Mouse (Mus musculus): Measurements from ENCODE around the gene Tspan12. TPM values are rescaled to one million over a fixed set of nuclear protein-coding genes. Genes with fewer than 3 reads are reported as not detected.
A peak's percentile ranks its signal among the peaks of the same experiment; 100 is the strongest.

Tspan12 gene
- polyA plus RNA-seq, 1 experiment from 2014 or later, result 23.3 TPM

GRCm38 (mm10) chr6:21851596-21852343, 545 bp downstream of the Tspan12 start:
- H3K9ac ChIP-seq, result peak overlapping the region; percentile 71
- H3K27ac ChIP-seq, result peak overlapping the region; percentile 63
- H3K4me1 ChIP-seq (replicated peaks), result peaks cover 10% of the 10 kb centered on the region
- ATAC-seq (ENCODE audit: low read depth) (peak; percentile 56), DNase-seq (peak; percentile 27)
- WGBS (ENCODE audit: insufficient replicate concordance), result under 1% methylated on average over 62 of the region's 62 CpGs
- peak overlapping the region; percentile 65 for H3K4me3 ChIP-seq (replicated peaks)
- H3K27me3 ChIP-seq, result peaks cover 16% of the 10 kb centered on the region
- H3K36me3 ChIP-seq, result no peaks in the 10 kb centered on the region
- peak overlapping the region; percentile 87 for H3K4me2 ChIP-seq
- no peaks in the 10 kb centered on the region for H3K9me3 ChIP-seq (replicated peaks)

- H3K4me2 ChIP-seq, result peak overlapping the region; percentile 87
- H3K9me3 ChIP-seq (replicated peaks), result no peaks in the 10 kb centered on the region
- H3K36me3 ChIP-seq, result no peaks in the 10 kb centered on the region
- WGBS (ENCODE audit: insufficient replicate concordance), result 0% methylated on average over 5 of the region's 5 CpGs
- H3K4me1 ChIP-seq (replicated peaks), result peaks cover 10% of the 10 kb centered on the region
- H3K4me3 ChIP-seq (replicated peaks), result peak overlapping the region; percentile 65
- DNase-seq (no peak), ATAC-seq (ENCODE audit: low read depth) (peak; percentile 65)
- H3K27ac ChIP-seq, result peak overlapping the region; percentile 63
- H3K9ac ChIP-seq, result peak overlapping the region; percentile 71
- H3K27me3 ChIP-seq, result peaks cover 16% of the 10 kb centered on the region
Measured at GRCm38 (mm10) chr6:21851346-21851595, 1.0 kb downstream of the Tspan12 start.

- peak; percentile 65 for ATAC-seq (ENCODE audit: low read depth)
- H3K4me1 ChIP-seq (replicated peaks), result peaks cover 10% of the 10 kb centered on the region
- peak; percentile 18 for DNase-seq
- peak overlapping the region; percentile 65 for H3K4me3 ChIP-seq (replicated peaks)
- no peaks in the 10 kb centered on the region for H3K9me3 ChIP-seq (replicated peaks)
- peak overlapping the region; percentile 63 for H3K27ac ChIP-seq
- H3K4me2 ChIP-seq, result peak overlapping the region; percentile 87
- 10% methylated on average over 21 of the region's 21 CpGs for WGBS (ENCODE audit: insufficient replicate concordance)
- H3K27me3 ChIP-seq, result peaks cover 16% of the 10 kb centered on the region
- H3K36me3 ChIP-seq, result no peaks in the 10 kb centered on the region
- H3K9ac ChIP-seq, result peak overlapping the region; percentile 71
Measured at GRCm38 (mm10) chr6:21850526-21851345, 1.6 kb downstream of the Tspan12 start.

GRCm38 (mm10) chr6:21848808-21849207, 3.5 kb downstream of the Tspan12 start:
- ATAC-seq (ENCODE audit: low read depth), result no peak
- WGBS (ENCODE audit: insufficient replicate concordance), result 75% methylated on average over 4 of the region's 4 CpGs
- Histone ChIP-seq H3K27ac (no peak overlapping the region), H3K27me3 (peaks cover 16% of the 10 kb centered on the region), H3K4me3 (replicated peaks) (no peak overlapping the region), H3K4me1 (replicated peaks) (peaks cover 10% of the 10 kb centered on the region), H3K4me2 (no peak overlapping the region), H3K9me3 (replicated peaks) (no peaks in the 10 kb centered on the region), H3K36me3 (no peaks in the 10 kb centered on the region), H3K9ac (no peak overlapping the region)
- DNase-seq, result no peak

GRCm38 (mm10) chr6:21839976-21840775, 12.1 kb downstream of the Tspan12 start:
- no peaks in the 10 kb centered on the region for H3K36me3 ChIP-seq
- H3K4me2 ChIP-seq, result no peak overlapping the region
- H3K27ac ChIP-seq, result no peak overlapping the region
- DNase-seq (no peak), ATAC-seq (ENCODE audit: low read depth) (no peak)
- no peak overlapping the region for H3K4me3 ChIP-seq (replicated peaks)
- no peaks in the 10 kb centered on the region for H3K9me3 ChIP-seq (replicated peaks)
- WGBS (ENCODE audit: insufficient replicate concordance), result 39% methylated on average over 9 of the region's 9 CpGs
- H3K27me3 ChIP-seq, result no peaks in the 10 kb centered on the region
- 0 out of 2 replicates have a peak, but pooled peaks cover 6% of the 10 kb centered on the region for H3K4me1 ChIP-seq (replicated peaks)
- no peak overlapping the region for H3K9ac ChIP-seq

GRCm38 (mm10) chr6:21839244-21839814, 13.0 kb downstream of the Tspan12 start:
- H3K27me3 ChIP-seq, result no peaks in the 10 kb centered on the region
- 65% methylated on average over 10 of the region's 10 CpGs for WGBS (ENCODE audit: insufficient replicate concordance)
- no peak for DNase-seq
- H3K9me3 ChIP-seq (replicated peaks), result no peaks in the 10 kb centered on the region
- H3K9ac ChIP-seq, result no peak overlapping the region
- no peak for ATAC-seq (ENCODE audit: low read depth)
- H3K4me1 ChIP-seq (replicated peaks), result 0 out of 2 replicates have a peak, but pooled peaks cover 6% of the 10 kb centered on the region
- H3K36me3 ChIP-seq, result 0 out of 2 replicates have a peak, but pooled peaks cover 3% of the 10 kb centered on the region
- H3K4me3 ChIP-seq (replicated peaks), result no peak overlapping the region
- no peak overlapping the region for H3K4me2 ChIP-seq
- no peak overlapping the region for H3K27ac ChIP-seq

GRCm38 (mm10) chr6:21833531-21833930, 18.8 kb downstream of the Tspan12 start:
- Histone ChIP-seq H3K4me1 (replicated peaks) (no peaks in the 10 kb centered on the region), H3K27ac (no peak overlapping the region), H3K27me3 (no peaks in the 10 kb centered on the region), H3K9ac (no peak overlapping the region), H3K36me3 (0 out of 2 replicates have a peak, but pooled peaks cover 12% of the 10 kb centered on the region), H3K4me2 (no peak overlapping the region), H3K4me3 (replicated peaks) (no peak overlapping the region), H3K9me3 (replicated peaks) (no peaks in the 10 kb centered on the region)
- WGBS (ENCODE audit: insufficient replicate concordance), result 65% methylated on average over 4 of the region's 4 CpGs
- no peak for ATAC-seq (ENCODE audit: low read depth)
- DNase-seq, result no peak

- no peak for ATAC-seq (ENCODE audit: low read depth)
- H3K4me3 ChIP-seq (replicated peaks), result no peak overlapping the region
- H3K9me3 ChIP-seq (replicated peaks), result no peaks in the 10 kb centered on the region
- H3K4me1 ChIP-seq (replicated peaks), result 0 out of 2 replicates have a peak, but pooled peaks cover 2% of the 10 kb centered on the region
- H3K36me3 ChIP-seq, result 0 out of 2 replicates have a peak, but pooled peaks cover 12% of the 10 kb centered on the region
- H3K4me2 ChIP-seq, result no peak overlapping the region
- no peak for DNase-seq
- no peak overlapping the region for H3K27ac ChIP-seq
- 71% methylated on average over 3 of the region's 3 CpGs for WGBS (ENCODE audit: insufficient replicate concordance)
- no peak overlapping the region for H3K9ac ChIP-seq
- no peaks in the 10 kb centered on the region for H3K27me3 ChIP-seq
Measured at GRCm38 (mm10) chr6:21831871-21832270, 20.4 kb downstream of the Tspan12 start.

- ATAC-seq (ENCODE audit: low read depth) (no peak), DNase-seq (no peak)
- H3K9ac ChIP-seq, result no peak overlapping the region
- H3K27ac ChIP-seq, result no peak overlapping the region
- H3K27me3 ChIP-seq, result no peaks in the 10 kb centered on the region
- no peak overlapping the region for H3K4me2 ChIP-seq
- no peaks in the 10 kb centered on the region for H3K9me3 ChIP-seq (replicated peaks)
- H3K36me3 ChIP-seq, result 0 out of 2 replicates have a peak, but pooled peaks cover 12% of the 10 kb centered on the region
- H3K4me1 ChIP-seq (replicated peaks), result 0 out of 2 replicates have a peak, but pooled peaks cover 4% of the 10 kb centered on the region
- 74% methylated on average over 6 of the region's 6 CpGs for WGBS (ENCODE audit: insufficient replicate concordance)
- H3K4me3 ChIP-seq (replicated peaks), result no peak overlapping the region
Measured at GRCm38 (mm10) chr6:21830931-21831330, 21.4 kb downstream of the Tspan12 start.

GRCm38 (mm10) chr6:21829930-21830329, 22.4 kb downstream of the Tspan12 start:
- Histone ChIP-seq H3K27me3 (no peaks in the 10 kb centered on the region), H3K4me3 (replicated peaks) (no peak overlapping the region), H3K27ac (no peak overlapping the region), H3K9ac (no peak overlapping the region), H3K4me2 (no peak overlapping the region), H3K4me1 (replicated peaks) (0 out of 2 replicates have a peak, but pooled peaks cover 10% of the 10 kb centered on the region), H3K36me3 (0 out of 2 replicates have a peak, but pooled peaks cover 12% of the 10 kb centered on the region), H3K9me3 (replicated peaks) (no peaks in the 10 kb centered on the region)
- WGBS (ENCODE audit: insufficient replicate concordance), result 75% methylated on average over 7 of the region's 7 CpGs
- no peak for ATAC-seq (ENCODE audit: low read depth)
- no peak for DNase-seq
